Mouse (Mus musculus) B cell, adult (primary cell): ENCODE results near the gene Adgrg4. TPM values are rescaled to one million over a fixed set of nuclear protein-coding genes. Genes with fewer than 3 reads are reported as not detected.

Experiments
- total RNA-seq: library from RNA; stranded (reverse); gene quantifications from 4 replicates; pipeline ENCODE4 v1.2.4, GENCODE M21; 2023; ENCODE audit not compliant: inconsistent age

The Adgrg4 gene
- not detected in 4 replicates for total RNA-seq

GRCm38 (mm10) chrX:56869863-56870262 is at the start of gene Adgrg4:
Gene Adgrg4, plus strand, starts transcription at chrX:56870163.

GRCm38 (mm10) chrX:56821765-56822603 is 48.0 kb upstream of the Adgrg4 start, which contains the start of gene Map7d3:
Gene Map7d3, minus strand, starts transcription at chrX:56822326.

GRCm38 (mm10) chrX:57042774-57043173 is 172.8 kb downstream of the Adgrg4 start, which contains the start of gene Brs3:
Gene Brs3, plus strand, starts transcription at chrX:57043074.

Other genes starting within 250 kb of the Adgrg4 start
- 0.72 to 1.5 TPM in 2 of 4 replicates, not detected in the others for gene Fhl1, start 138.4 kb upstream of the Adgrg4 start, total RNA-seq
- 0.35 to 1.5 TPM (median 0.51 TPM) in 4 replicates for gene Map7d3, start 47.8 kb upstream of the Adgrg4 start, total RNA-seq
- not detected in 4 replicates for gene Brs3, start 172.9 kb downstream of the Adgrg4 start, total RNA-seq
- 33.5 to 36.6 TPM (median 35.2 TPM) in 4 replicates for gene Htatsf1, start 183.4 kb downstream of the Adgrg4 start, total RNA-seq
- gene Vgll1, start 217.9 kb downstream of the Adgrg4 start, total RNA-seq = not detected in 4 replicates